Mouse (Mus musculus) retina, adult 2 months (tissue): Measurements from ENCODE around the gene Notch3.

Experiments
- DNase-seq: peaks from one replicate; pipeline ENCODE4 v3.0.0-alpha.2; 2012; ENCODE audit warnings: low read depth, low spot score

The Notch3 gene

GRCm38 (mm10) chr17:32092895-32093294 is 73.8 kb downstream of the Notch3 start:
- no peak for DNase-seq

- DNase-seq = no peak
These were observed 74.4 kb downstream of the Notch3 start for GRCm38 (mm10) chr17:32092241-32092619.

DNA sequence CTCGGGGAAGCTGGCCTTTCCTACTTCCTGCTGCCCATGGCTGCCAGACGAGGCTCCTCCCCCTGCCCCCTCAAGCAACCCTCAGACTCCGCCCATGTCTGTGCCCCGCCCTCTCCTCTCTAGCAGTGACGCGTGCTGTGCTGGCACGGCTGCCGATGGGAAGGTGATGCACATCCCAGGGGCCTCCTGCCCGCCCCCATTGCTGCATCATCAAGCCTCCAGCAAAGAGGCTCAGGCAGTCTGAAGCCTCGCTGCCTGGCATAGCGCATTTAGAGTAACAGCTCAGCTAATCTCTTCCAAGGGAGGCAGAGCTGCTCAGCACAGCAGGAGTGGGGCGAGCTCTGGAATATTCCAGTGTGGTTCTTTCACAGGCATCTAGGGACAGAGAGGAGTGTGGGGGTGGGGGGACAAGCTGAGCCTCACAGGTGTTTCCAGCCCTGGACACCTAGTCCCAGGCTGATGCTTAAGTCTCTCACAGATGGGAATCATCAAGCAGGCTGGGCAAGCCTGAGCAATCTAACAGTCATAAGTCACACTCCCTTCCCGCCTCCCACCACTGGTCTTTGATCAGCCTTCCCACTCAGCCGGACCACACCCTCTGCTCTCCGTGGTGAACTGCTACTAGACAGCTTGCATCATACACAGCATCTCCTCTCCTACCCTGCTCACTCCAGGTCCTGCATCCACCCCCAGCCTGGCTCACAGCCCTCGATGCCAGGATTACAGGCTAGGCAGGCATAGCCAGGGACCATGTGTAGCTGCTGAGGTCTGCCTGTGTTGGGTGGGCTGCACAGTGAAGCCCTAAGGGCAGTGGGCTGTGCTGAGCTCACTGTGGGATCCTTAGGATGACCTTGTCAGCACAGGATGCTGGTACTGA is 75.0 kb downstream of the Notch3 start:
- DNase-seq = peak; percentile 68

DNA sequence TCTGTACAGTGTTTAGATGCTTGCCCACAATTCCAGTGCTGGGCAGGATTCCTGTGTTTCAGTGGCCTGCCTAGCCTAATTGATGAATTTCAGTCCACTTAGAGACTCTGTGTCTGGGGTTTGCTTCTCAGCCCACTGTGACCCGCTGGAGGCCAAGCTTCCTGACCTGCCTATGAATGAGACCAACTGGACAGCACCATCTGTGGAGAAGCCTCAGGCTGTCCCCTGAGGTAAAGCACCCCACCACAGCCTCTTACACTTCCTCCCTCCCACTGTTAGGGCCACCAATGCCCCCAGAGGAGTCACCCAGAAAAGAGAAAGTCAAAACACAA is 75.7 kb downstream of the Notch3 start:
- no peak for DNase-seq

DNA sequence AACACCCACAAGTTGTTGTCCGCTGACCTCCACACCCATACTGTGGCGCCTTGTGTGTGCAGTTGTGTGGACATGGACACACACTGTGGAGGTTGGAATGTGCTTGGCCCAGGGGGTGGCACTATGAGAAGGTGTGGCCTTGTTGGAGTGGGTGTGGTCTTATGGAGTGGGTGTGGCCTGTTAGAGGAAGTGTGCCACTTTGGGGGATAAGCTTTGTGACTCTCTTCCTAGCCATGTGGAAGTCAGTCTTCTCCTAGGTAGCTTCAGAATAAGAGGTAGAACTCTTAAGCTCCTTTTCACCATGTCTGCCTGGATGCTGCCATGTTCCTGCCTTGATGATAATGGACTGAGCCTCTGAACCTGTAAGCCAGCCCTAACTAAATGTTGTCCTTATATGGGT is 79.6 kb downstream of the Notch3 start:
- DNase-seq = no peak

GRCm38 (mm10) chr17:32083351-32083750 is 83.3 kb downstream of the Notch3 start:
- no peak for DNase-seq

GRCm38 (mm10) chr17:32075164-32075563 is 91.5 kb downstream of the Notch3 start:
- DNase-seq = peak; percentile 38

DNA sequence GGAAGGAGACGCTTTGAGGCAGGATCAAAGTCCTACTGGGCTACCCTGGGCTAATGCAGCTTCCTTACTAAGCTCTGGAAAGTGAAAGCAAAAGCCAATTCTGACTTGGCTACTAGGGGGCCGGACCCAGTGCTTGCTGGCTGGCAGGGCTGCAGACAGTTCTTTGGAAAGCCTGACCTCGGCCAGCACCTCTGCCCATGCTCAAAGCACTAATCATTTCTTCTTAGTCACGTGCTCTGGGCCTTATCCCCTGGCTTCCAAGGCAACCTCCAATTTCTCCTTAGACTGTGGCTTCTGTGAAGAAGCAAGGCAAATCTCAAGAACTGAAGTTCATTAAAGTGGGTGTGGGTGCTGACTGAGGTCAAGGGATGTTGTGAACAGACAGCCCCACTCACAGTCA is 92.0 kb downstream of the Notch3 start:
- no peak for DNase-seq

GRCm38 (mm10) chr17:32073359-32073758 is 93.3 kb downstream of the Notch3 start:
- peak; percentile 75 for DNase-seq
